Mouse (Mus musculus) kidney, adult 2 months (tissue): Measurements from ENCODE around the gene 1700013H16Rik. TPM values are rescaled to one million over a fixed set of nuclear protein-coding genes. Genes with fewer than 3 reads are reported as not detected.
A peak's percentile ranks its signal among the peaks of the same experiment; 100 is the strongest.

ENCODE experiments used
- DNase-seq: peaks from one replicate; pipeline ENCODE4 v3.0.0; 2021
- H3K27ac ChIP-seq: fragments of 200-500 bp; 2 replicates; pipeline ENCODE4 v1.5.1; 2012; ENCODE audit warnings: low read depth, low read length, control low read depth, inconsistent platforms; ENCODE audit not compliant: insufficient read depth
- H3K27me3 ChIP-seq: fragments of 200-500 bp; replicated peaks from 2 replicates; pipeline ENCODE4 v1.6.1; 2012; ENCODE audit warnings: mild to moderate bottlenecking, moderate library complexity, low read length, inconsistent platforms; ENCODE audit not compliant: control insufficient read depth, insufficient read depth
- H3K36me3 ChIP-seq: fragments of 200-500 bp; 2 replicates; pipeline ENCODE4 v1.6.1; 2012; ENCODE audit warnings: mild to moderate bottlenecking, moderate library complexity, low read length, inconsistent platforms; ENCODE audit not compliant: control insufficient read depth, insufficient read depth
- H3K4me1 ChIP-seq: fragments of 200-500 bp; 2 replicates; pipeline ENCODE4 v1.6.1; 2011; ENCODE audit warnings: low read length; ENCODE audit not compliant: control insufficient read depth, insufficient read depth
- H3K4me3 ChIP-seq: fragments of 200-500 bp; 2 replicates; pipeline ENCODE4 v1.5.1; 2011; ENCODE audit warnings: mild to moderate bottlenecking, low read depth, low read length, control low read depth; ENCODE audit not compliant: insufficient read depth
- CTCF ChIP-seq: fragments of 200-500 bp; conservative IDR thresholded peaks from 2 replicates; pipeline ENCODE4 v1.5.1; 2011; ENCODE audit warnings: low read depth, mild to moderate bottlenecking, control low read depth, low read length, moderate library complexity, mixed read lengths; ENCODE audit not compliant: insufficient read depth, insufficient read length
- POLR2A ChIP-seq: fragments of 200-500 bp; IDR thresholded peaks from one replicate; pipeline ENCODE4 v1.6.1; 2011; ENCODE audit warnings: low read depth, low read length, control low read depth
- WGBS: fragments of 180-500 bp; shearing (Covaris S2); methylation state at CpG from one replicate; pipeline ENCODE4 v1.1.7; 2018; 5-methylcytosine and 5-hydroxymethylcytosine counted together
- polyA plus RNA-seq: library from polyadenylated mRNA; depleted of rRNA; stranded (reverse); fragments of >200 nt; gene quantifications from 2 replicates; pipeline ENCODE4 v1.2.3, GENCODE M21; 2012; rRNA removed

1700013H16Rik gene
- polyA plus RNA-seq, 1 experiment = not detected

DNA sequence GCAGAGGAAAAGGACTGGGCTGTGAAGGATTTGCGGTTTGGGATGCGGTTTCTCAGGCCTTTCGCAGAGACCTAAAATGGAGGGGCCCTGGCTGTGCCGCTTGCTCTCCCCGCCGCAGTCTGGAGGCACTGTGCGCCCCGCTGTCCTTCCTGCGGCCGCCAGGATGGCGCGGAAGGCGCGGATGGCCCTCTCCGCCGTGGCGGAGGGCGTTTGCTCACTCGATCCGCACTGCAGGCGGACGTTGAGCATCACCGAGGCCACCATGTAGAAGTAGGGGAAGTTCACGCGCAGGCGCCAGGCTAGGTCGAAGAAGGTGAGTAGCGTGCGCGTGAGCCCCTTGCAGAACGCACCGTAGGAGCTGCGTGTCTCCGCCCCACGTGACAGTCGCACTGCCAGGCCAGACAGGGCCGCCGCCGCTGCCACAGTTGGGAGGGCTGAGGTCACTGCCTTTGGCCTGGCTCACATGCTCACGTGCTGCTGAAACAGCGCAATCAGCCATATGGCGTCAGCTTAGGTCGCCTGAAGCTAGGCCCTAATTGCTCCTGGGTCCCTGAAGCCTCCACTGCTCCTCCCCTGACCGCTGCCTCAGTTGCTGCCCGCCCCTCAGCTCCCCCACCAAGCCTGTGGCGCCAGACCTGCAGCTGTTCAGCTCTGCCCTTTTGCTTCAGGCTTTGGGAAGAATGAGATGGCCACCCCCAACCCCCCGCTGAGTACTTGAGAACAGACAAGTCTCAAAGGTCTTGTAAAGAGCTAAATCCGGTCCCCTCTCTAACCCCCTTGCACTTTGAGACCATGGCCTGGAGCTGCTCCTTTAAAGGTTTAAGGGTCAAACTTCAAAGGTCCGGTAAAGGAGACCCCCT, 41.1 kb downstream of the 1700013H16Rik start:
- peak; percentile 71 for DNase-seq
- 9% methylated on average over 46 of the region's 49 CpGs for WGBS
- TF ChIP-seq CTCF (no peak), POLR2A (no peak)
- Histone ChIP-seq H3K27ac (peak overlapping the region; percentile 86), H3K4me1 (no peaks in the 10 kb centered on the region), H3K36me3 (no peaks in the 10 kb centered on the region), H3K4me3 (peak overlapping the region; percentile 32), H3K27me3 (no peaks in the 10 kb centered on the region)

DNA sequence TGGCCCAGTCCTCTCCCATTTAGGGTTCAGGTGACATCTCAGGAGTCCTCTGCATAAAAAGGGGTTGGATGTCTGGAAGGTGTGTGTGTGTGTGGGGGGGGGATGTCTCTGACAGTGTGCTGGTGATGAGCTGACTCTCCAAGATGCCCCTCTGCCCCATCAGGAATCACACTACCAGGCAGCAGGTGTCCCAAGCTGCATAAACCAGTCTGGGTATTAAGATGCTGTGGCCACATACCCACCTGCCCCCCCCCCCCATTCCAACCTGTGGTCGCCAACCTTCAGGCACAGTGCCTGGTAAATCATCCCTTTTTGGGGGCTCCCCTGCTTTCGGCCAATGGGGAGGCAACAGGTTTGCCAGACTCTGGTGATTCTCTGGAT, 41.7 kb downstream of the 1700013H16Rik start:
- DNase-seq = no peak
- 36% methylated on average over 2 of the region's 2 CpGs for WGBS
- H3K4me3 ChIP-seq = no peak overlapping the region
- H3K4me1 ChIP-seq = no peaks in the 10 kb centered on the region
- no peak for TF ChIP-seq CTCF
- no peak for TF ChIP-seq POLR2A
- H3K36me3 ChIP-seq = no peaks in the 10 kb centered on the region
- no peaks in the 10 kb centered on the region for H3K27me3 ChIP-seq
- peak overlapping the region; percentile 86 for H3K27ac ChIP-seq

DNA sequence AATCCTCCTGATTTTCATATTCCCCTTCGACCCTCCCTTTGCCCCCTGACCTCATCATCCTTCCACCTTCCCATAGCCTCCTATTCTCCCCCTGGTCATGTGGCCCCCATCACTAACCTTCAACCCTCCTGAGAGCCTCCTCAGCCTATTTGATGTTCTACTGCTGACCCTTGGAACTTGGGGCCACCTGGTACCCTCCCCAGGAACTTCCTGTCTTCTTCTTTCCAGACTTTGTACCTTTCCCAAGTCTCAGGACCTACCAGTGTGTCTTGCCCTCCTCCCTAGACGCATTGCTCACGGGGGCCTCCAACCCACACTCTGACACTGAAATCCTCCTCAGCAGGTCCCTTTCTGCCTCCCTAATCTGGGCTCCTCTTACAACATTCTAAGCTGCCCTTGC, 55.0 kb downstream of the 1700013H16Rik start:
- DNase-seq = peak; percentile 21
- TF ChIP-seq CTCF = no peak
- no peak for TF ChIP-seq POLR2A
- no peaks in the 10 kb centered on the region for H3K36me3 ChIP-seq
- H3K4me1 ChIP-seq = peaks cover 2% of the 10 kb centered on the region; the same call in 1 of the 2 replicates
- 66% methylated on average over 3 of the region's 3 CpGs for WGBS
- no peaks in the 10 kb centered on the region for H3K27me3 ChIP-seq
- H3K27ac ChIP-seq = no peak overlapping the region
- no peak overlapping the region for H3K4me3 ChIP-seq

DNA sequence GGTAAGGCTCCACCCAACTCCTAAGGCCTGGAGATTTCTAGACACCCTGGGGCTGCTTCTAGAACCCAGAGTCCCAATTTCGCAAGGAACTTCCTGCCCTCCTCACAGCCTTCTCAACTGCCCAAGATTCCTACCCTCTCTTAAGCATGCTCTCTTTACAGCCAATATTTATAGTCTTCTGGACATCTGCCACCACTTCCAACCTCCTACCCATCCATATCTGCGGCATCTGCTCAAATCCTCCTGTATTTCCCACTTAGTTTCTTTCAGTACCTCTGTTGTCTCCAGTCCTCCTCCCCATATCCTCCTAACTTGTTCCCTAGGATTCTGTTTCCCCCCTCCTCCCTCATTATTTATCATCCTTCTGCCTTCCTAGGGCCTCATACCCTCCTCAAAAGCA, 58.4 kb downstream of the 1700013H16Rik start:
- Histone ChIP-seq H3K4me3 (no peak overlapping the region), H3K27ac (no peak overlapping the region), H3K4me1 (peaks cover 2% of the 10 kb centered on the region; the same call in 1 of the 2 replicates), H3K27me3 (no peaks in the 10 kb centered on the region), H3K36me3 (no peaks in the 10 kb centered on the region)
- TF ChIP-seq CTCF = no peak
- no peak for TF ChIP-seq POLR2A
- no peak for DNase-seq
- 76% methylated on average over 2 of the region's 2 CpGs for WGBS

DNA sequence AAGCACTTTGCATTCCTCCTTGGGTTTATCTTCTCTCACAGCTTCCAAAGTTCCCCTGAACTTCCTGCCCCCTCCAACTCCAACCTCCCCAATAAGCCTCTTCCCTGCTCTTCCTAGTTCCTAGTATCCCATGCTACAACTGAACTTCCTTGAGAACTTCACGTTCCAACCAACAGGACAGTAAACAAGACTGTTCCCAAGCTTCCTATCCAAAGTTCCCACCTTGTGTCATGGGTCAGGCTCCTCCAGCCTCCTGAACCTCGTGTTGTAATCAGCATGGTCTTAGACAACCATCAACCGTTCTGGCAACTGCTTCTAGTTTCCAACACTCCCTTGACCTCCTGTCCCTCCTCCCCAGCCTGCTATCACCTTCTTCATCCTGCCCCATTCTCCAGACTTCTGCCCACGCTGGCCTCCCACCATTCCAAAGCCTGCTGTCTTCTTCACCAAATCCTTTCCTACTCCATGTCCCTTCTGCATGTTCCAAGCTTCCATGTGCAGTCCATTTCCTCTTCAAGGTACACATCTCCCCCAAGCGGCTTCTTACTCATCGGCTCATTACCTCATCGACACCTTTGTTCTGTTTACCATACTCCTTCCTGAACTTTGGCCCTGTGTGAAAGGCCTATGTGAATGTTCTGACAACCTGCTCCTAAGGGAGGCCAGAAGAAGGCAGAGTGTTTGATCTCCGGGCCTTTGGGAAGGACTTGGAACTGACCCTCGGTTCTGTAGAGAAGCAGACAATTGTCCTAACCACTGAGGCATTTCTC, 63.4 kb downstream of the 1700013H16Rik start:
- Histone ChIP-seq H3K36me3 (no peaks in the 10 kb centered on the region), H3K27me3 (no peaks in the 10 kb centered on the region), H3K4me1 (no peaks in the 10 kb centered on the region; the same call in 1 of the 2 replicates), H3K4me3 (no peak overlapping the region), H3K27ac (no peak overlapping the region)
- WGBS = 55% methylated on average over 9 of the region's 9 CpGs
- no peak for DNase-seq
- no peak for TF ChIP-seq POLR2A
- TF ChIP-seq CTCF = no peak

DNA sequence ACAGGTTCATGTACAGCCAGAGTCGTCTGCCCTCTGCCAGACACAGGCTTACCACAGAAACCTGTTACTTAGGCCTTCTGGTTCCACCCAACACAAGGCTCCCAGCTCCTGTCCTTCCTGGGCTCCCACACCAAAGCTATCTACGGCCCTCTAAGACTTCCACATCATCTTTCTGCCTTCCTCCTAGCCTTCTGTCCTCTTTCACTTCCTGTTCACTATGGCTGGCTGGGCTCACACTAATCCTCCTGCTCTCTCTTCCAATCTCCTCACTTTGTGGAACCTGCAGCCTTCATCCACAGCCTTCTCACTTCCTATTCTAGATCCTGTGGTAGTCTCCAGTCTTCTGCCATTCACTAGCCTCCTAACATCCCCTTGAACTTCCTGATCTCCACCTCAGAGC, 64.5 kb downstream of the 1700013H16Rik start:
- no peak for TF ChIP-seq POLR2A
- H3K36me3 ChIP-seq = no peaks in the 10 kb centered on the region
- no peaks in the 10 kb centered on the region; the same call in 1 of the 2 replicates for H3K4me1 ChIP-seq
- H3K27ac ChIP-seq = no peak overlapping the region
- no peak for DNase-seq
- H3K4me3 ChIP-seq = no peak overlapping the region
- WGBS = 86% methylated on average over 2 of the region's 2 CpGs
- H3K27me3 ChIP-seq = no peaks in the 10 kb centered on the region

Other genes starting within 250 kb of the 1700013H16Rik start
- gene Rtl8c, start 149.8 kb downstream of the 1700013H16Rik start, polyA plus RNA-seq = 20.1 and 24.0 TPM in 2 replicates
- not detected in 2 replicates for gene Gm14597, start 148.9 kb downstream of the 1700013H16Rik start, polyA plus RNA-seq
- 114 and 120 TPM in 2 replicates for gene Rtl8a, start 114.1 kb downstream of the 1700013H16Rik start, polyA plus RNA-seq
- gene Rtl8b, start 87.4 kb downstream of the 1700013H16Rik start, polyA plus RNA-seq = 95.4 and 110 TPM in 2 replicates
- gene 4930502E18Rik, start 33.0 kb downstream of the 1700013H16Rik start, polyA plus RNA-seq = not detected in 2 replicates
- gene Zfp36l3, start 18.6 kb upstream of the 1700013H16Rik start, polyA plus RNA-seq = 0.03 TPM in 1 of 2 replicates, not detected in the other
- gene Xlr, start 39.9 kb upstream of the 1700013H16Rik start, polyA plus RNA-seq = 0.08 and 0.22 TPM in 2 replicates